Mouse (Mus musculus): Measurements from ENCODE around the gene Asgr2. TPM values are rescaled to one million over a fixed set of nuclear protein-coding genes. Genes with fewer than 3 reads are reported as not detected.
"Not testable (repeated sequence)": the region's sequence is repeated elsewhere in the genome, so short reads cannot be mapped to it uniquely, and the experiment has no call there.

Gene Asgr2
- polyA plus RNA-seq, 1 experiment from 2014 or later: 4.3 TPM

- Histone ChIP-seq H3K9ac (ENCODE audit: low read depth, low read length) (no peak overlapping the region), H3K4me3 (ENCODE audit: low read depth, low read length) (no peak overlapping the region), H3K27me3 (replicated peaks; ENCODE audit: control insufficient read depth, insufficient read depth, low read length) (no peaks in the 10 kb centered on the region), H3K36me3 (ENCODE audit: control insufficient read depth, insufficient read depth, low read length) (no peaks in the 10 kb centered on the region), H3K4me1 (replicated peaks; ENCODE audit: control insufficient read depth, insufficient read depth, low read length) (no peaks in the 10 kb centered on the region), H3K4me2 (no peak overlapping the region), H3K9me3 (ENCODE audit: control insufficient read depth, low read length) (no peaks in the 10 kb centered on the region), H3K27ac (ENCODE audit: low read depth, low read length) (no peak overlapping the region)
- 66% methylated on average over 8 of the region's 8 CpGs for WGBS
- DNase-seq (ENCODE audit: low spot score) (no peak), ATAC-seq (replicated peaks; ENCODE audit: low FRiP score) (no peak)
These were observed 14.6 kb downstream of the Asgr2 start for GRCm38 (mm10) chr11:70107085-70107484.

- H3K27me3 ChIP-seq (replicated peaks; ENCODE audit: control insufficient read depth, insufficient read depth, low read length): no peaks in the 10 kb centered on the region
- H3K9me3 ChIP-seq (ENCODE audit: control insufficient read depth, low read length): no peaks in the 10 kb centered on the region
- H3K9ac ChIP-seq (ENCODE audit: low read depth, low read length): no peak overlapping the region
- DNase-seq (ENCODE audit: low spot score) (no peak), ATAC-seq (replicated peaks; ENCODE audit: low FRiP score) (no peak)
- H3K4me1 ChIP-seq (replicated peaks; ENCODE audit: control insufficient read depth, insufficient read depth, low read length): no peaks in the 10 kb centered on the region
- no peak overlapping the region for H3K27ac ChIP-seq (ENCODE audit: low read depth, low read length)
- 62% methylated on average over 3 of the region's 3 CpGs for WGBS
- H3K36me3 ChIP-seq (ENCODE audit: control insufficient read depth, insufficient read depth, low read length): no peaks in the 10 kb centered on the region
- H3K4me2 ChIP-seq: no peak overlapping the region
- H3K4me3 ChIP-seq (ENCODE audit: low read depth, low read length): no peak overlapping the region
These were observed 17.7 kb downstream of the Asgr2 start for GRCm38 (mm10) chr11:70110146-70110545.

GRCm38 (mm10) chr11:70114562-70114961 lies 22.1 kb downstream of the Asgr2 start:
- no peaks in the 10 kb centered on the region for H3K27me3 ChIP-seq (replicated peaks; ENCODE audit: control insufficient read depth, insufficient read depth, low read length)
- ATAC-seq (replicated peaks; ENCODE audit: low FRiP score): no peak
- no peak overlapping the region for H3K4me2 ChIP-seq
- H3K4me3 ChIP-seq (ENCODE audit: low read depth, low read length): no peak overlapping the region
- H3K9me3 ChIP-seq (ENCODE audit: control insufficient read depth, low read length): 0 out of 2 replicates have a peak, but pooled peaks cover 4% of the 10 kb centered on the region
- H3K27ac ChIP-seq (ENCODE audit: low read depth, low read length): no peak overlapping the region
- 35% methylated on average over 4 of the region's 4 CpGs for WGBS
- no peak overlapping the region for H3K9ac ChIP-seq (ENCODE audit: low read depth, low read length)
- H3K36me3 ChIP-seq (ENCODE audit: control insufficient read depth, insufficient read depth, low read length): no peaks in the 10 kb centered on the region
- H3K4me1 ChIP-seq (replicated peaks; ENCODE audit: control insufficient read depth, insufficient read depth, low read length): no peaks in the 10 kb centered on the region
- no peak for DNase-seq (ENCODE audit: low spot score)

GRCm38 (mm10) chr11:70115901-70116300 lies 23.5 kb downstream of the Asgr2 start:
- no peak overlapping the region for H3K4me3 ChIP-seq (ENCODE audit: low read depth, low read length)
- WGBS: 79% methylated on average over 3 of the region's 3 CpGs
- H3K4me1 ChIP-seq (replicated peaks; ENCODE audit: control insufficient read depth, insufficient read depth, low read length): no peaks in the 10 kb centered on the region
- ATAC-seq (replicated peaks; ENCODE audit: low FRiP score): no peak
- H3K27me3 ChIP-seq (replicated peaks; ENCODE audit: control insufficient read depth, insufficient read depth, low read length): no peaks in the 10 kb centered on the region
- no peak overlapping the region for H3K4me2 ChIP-seq
- H3K27ac ChIP-seq (ENCODE audit: low read depth, low read length): no peak overlapping the region
- no peak for DNase-seq (ENCODE audit: low spot score)
- H3K9me3 ChIP-seq (ENCODE audit: control insufficient read depth, low read length): 0 out of 2 replicates have a peak, but pooled peaks cover 4% of the 10 kb centered on the region
- no peaks in the 10 kb centered on the region for H3K36me3 ChIP-seq (ENCODE audit: control insufficient read depth, insufficient read depth, low read length)
- H3K9ac ChIP-seq (ENCODE audit: low read depth, low read length): no peak overlapping the region

- Histone ChIP-seq H3K9ac (ENCODE audit: low read depth, low read length) (no peak within 1 kb of the TSS), H3K27ac (ENCODE audit: low read depth, low read length) (no peak within 1 kb of the TSS), H3K36me3 (ENCODE audit: control insufficient read depth, insufficient read depth, low read length) (no peaks in the 10 kb centered on the region), H3K4me3 (ENCODE audit: low read depth, low read length) (no peak within 1 kb of the TSS), H3K4me1 (replicated peaks; ENCODE audit: control insufficient read depth, insufficient read depth, low read length) (no peaks in the 10 kb centered on the region), H3K27me3 (replicated peaks; ENCODE audit: control insufficient read depth, insufficient read depth, low read length) (no peaks in the 10 kb centered on the region), H3K9me3 (ENCODE audit: control insufficient read depth, low read length) (no peaks in the 10 kb centered on the region), H3K4me2 (no peak within 1 kb of the TSS)
- 37% methylated on average over 9 of the region's 9 CpGs for WGBS
- DNase-seq (ENCODE audit: low spot score) (no peak), ATAC-seq (replicated peaks; ENCODE audit: low FRiP score) (no peak)
These were observed 37.5 kb downstream of the Asgr2 start, which contains the start of gene Mgl2 for GRCm38 (mm10) chr11:70129926-70130379. TSS of gene Mgl2 (plus strand) at chr11:70130329.

DNA sequence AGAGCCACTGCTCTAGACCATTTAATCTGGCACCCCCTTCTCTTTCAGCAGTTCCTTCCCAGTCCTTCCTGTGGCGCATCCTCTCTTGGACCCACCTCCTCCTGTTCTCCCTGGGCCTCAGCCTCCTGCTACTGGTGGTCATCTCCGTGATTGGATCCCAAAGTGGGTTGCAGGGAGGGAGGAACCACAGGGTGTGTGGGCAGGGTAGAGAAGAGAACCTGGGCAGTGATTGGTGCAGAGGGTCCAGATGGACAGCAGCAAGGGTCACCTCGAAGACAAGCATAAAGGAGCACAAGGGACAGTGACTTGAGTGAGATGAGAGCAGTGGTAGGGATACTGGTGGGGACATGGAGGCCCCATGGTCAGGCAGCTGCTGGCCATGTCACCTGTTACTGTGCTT lies 42.6 kb downstream of the Asgr2 start:
- not testable (repeated sequence) for ATAC-seq (replicated peaks; ENCODE audit: low FRiP score); H3K36me3 ChIP-seq (ENCODE audit: control insufficient read depth, insufficient read depth, low read length)
- 65% methylated on average over 3 of the region's 3 CpGs for WGBS

GRCm38 (mm10) chr11:70135925-70136324 lies 43.5 kb downstream of the Asgr2 start:
- WGBS: 85% methylated on average over 8 of the region's 8 CpGs
- H3K27me3 ChIP-seq (replicated peaks; ENCODE audit: control insufficient read depth, insufficient read depth, low read length): not testable (repeated sequence)

More for the DNA sequence above, 42.6 kb downstream of the Asgr2 start:
- DNase-seq (ENCODE audit: low spot score); H3K27ac ChIP-seq (ENCODE audit: low read depth, low read length); H3K4me3 ChIP-seq (ENCODE audit: low read depth, low read length); H3K9ac ChIP-seq (ENCODE audit: low read depth, low read length); H3K4me1 ChIP-seq (replicated peaks; ENCODE audit: control insufficient read depth, insufficient read depth, low read length); H3K9me3 ChIP-seq (ENCODE audit: control insufficient read depth, low read length); H3K27me3 ChIP-seq (replicated peaks; ENCODE audit: control insufficient read depth, insufficient read depth, low read length); H3K4me2 ChIP-seq: not testable (repeated sequence)

DNA sequence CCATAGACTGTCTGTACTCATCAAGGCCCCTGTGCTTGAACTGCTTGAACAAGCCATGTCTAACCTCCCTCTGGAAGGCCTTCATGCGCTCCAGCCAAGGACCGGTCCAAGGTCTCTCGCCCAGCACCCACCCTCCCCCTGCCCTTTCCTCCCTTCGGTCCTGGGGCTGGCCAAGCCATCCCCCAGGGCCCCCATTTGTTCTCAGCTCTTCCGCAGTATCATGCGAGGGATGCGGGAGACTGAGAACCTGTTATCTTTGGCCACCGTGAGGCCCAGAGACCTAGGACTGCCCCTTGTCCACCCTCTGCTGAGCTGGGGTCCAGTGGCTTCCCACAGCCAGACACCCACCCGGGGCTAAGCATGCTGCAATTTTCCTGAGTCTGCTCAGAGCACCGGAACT lies 46.7 kb downstream of the Asgr2 start:
- no peaks in the 10 kb centered on the region for H3K27me3 ChIP-seq (replicated peaks; ENCODE audit: control insufficient read depth, insufficient read depth, low read length)
- 77% methylated on average over 10 of the region's 10 CpGs for WGBS
- no peak for ATAC-seq (replicated peaks; ENCODE audit: low FRiP score)

More at GRCm38 (mm10) chr11:70135925-70136324, 43.5 kb downstream of the Asgr2 start:
- not testable (repeated sequence) for H3K4me3 ChIP-seq (ENCODE audit: low read depth, low read length); H3K4me2 ChIP-seq; H3K9me3 ChIP-seq (ENCODE audit: control insufficient read depth, low read length); DNase-seq (ENCODE audit: low spot score); H3K36me3 ChIP-seq (ENCODE audit: control insufficient read depth, insufficient read depth, low read length); ATAC-seq (replicated peaks; ENCODE audit: low FRiP score); H3K9ac ChIP-seq (ENCODE audit: low read depth, low read length); H3K27ac ChIP-seq (ENCODE audit: low read depth, low read length); H3K4me1 ChIP-seq (replicated peaks; ENCODE audit: control insufficient read depth, insufficient read depth, low read length)

DNA sequence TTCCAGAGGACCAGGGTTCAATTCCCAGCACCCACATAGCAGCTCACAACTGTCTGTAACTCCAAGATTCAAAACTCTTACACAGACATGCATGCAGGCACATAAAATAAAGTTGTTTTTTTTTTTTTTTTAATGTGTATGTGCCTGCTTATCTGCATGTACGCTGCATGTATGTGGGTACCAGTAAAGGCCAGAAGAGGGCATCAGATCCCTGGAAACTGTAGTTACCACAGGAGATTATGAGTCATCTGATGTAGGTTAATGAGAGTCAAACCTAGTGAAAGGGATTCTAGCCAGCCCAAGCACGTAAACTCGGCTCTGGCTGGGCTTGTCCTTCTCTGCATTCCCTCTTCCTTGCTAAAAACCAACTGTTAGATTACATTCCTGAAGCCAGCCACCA lies 58.6 kb downstream of the Asgr2 start:
- Histone ChIP-seq H3K4me3 (ENCODE audit: low read depth, low read length) (no peak overlapping the region), H3K36me3 (ENCODE audit: control insufficient read depth, insufficient read depth, low read length) (no peaks in the 10 kb centered on the region), H3K4me1 (replicated peaks; ENCODE audit: control insufficient read depth, insufficient read depth, low read length) (no peaks in the 10 kb centered on the region), H3K27me3 (replicated peaks; ENCODE audit: control insufficient read depth, insufficient read depth, low read length) (no peaks in the 10 kb centered on the region), H3K9ac (ENCODE audit: low read depth, low read length) (no peak overlapping the region), H3K9me3 (ENCODE audit: control insufficient read depth, low read length) (no peaks in the 10 kb centered on the region), H3K4me2 (no peak overlapping the region), H3K27ac (ENCODE audit: low read depth, low read length) (no peak overlapping the region)
- DNase-seq (ENCODE audit: low spot score) (no peak), ATAC-seq (replicated peaks; ENCODE audit: low FRiP score) (no peak)
- WGBS: 58% methylated on average over 3 of the region's 3 CpGs

More for the DNA sequence above, 46.7 kb downstream of the Asgr2 start:
- Histone ChIP-seq H3K4me3 (ENCODE audit: low read depth, low read length) (no peak overlapping the region), H3K4me2 (no peak overlapping the region), H3K4me1 (replicated peaks; ENCODE audit: control insufficient read depth, insufficient read depth, low read length) (no peaks in the 10 kb centered on the region), H3K9ac (ENCODE audit: low read depth, low read length) (no peak overlapping the region), H3K36me3 (ENCODE audit: control insufficient read depth, insufficient read depth, low read length) (no peaks in the 10 kb centered on the region), H3K27ac (ENCODE audit: low read depth, low read length) (no peak overlapping the region), H3K9me3 (ENCODE audit: control insufficient read depth, low read length) (no peaks in the 10 kb centered on the region)
- DNase-seq (ENCODE audit: low spot score): no peak
